Mouse (Mus musculus) ZHBTc4 (cell line): ENCODE results near the gene Marveld2.

Source experiments
- DNase-seq: peaks from one replicate; pipeline ENCODE4 v3.0.0-alpha.2; 2011; ENCODE audit warnings: low read depth, low spot score

Marveld2 gene

DNA sequence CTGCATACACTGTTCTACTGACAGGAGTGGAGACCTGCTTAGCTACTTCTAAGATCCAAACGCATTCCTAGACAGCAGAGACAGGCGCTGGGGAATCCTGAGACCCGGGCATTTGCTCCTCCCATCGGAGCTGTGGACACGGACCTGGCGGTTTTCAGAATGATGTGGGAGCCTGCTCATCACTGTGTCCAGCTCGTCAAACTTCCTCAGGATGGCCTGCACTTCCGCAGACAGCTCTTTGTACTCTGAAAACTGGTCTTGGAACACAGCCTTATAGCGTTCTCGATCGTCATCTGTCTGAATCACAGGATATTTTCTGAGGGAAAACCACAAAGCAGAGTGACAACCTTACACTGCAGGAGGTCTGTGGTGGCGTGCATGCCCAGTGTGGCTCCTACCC lies 16.5 kb downstream of the Marveld2 start:
- DNase-seq, result no peak

DNA sequence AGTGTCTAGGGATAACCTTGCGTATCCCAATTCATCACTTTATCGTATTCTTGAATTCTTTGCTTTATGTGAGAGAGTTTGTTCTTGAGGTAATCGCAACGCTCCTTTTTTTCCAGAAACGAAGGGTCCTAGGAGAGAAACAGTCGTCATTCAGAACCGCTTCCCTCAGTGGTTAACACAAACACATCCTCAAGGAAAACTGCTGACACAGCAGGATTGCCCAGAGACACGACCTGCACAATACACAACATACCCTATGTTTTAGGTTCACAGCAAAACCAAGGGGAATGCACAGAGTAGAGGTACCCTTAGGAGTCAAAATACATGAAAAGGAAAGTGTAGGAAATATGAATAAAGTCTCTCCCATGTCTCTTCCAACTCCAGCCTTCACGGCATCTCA lies 19.5 kb downstream of the Marveld2 start:
- no peak for DNase-seq

DNA sequence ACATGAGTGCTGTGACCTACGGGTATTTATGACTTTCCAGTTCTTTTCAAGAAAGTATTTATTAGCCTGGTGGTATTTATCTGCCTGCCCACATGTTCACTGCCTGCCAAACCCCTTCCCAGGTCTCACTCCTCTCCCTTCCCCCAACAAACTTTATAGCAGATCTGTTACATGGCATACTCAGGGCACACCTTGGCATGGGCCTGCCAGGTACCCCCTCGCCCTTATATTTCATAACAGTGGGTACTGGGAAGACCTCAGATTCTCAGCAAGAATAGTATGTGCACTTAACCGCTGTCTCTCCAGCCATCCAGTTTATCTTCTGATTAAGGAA lies 21.3 kb downstream of the Marveld2 start:
- DNase-seq, result no peak

DNA sequence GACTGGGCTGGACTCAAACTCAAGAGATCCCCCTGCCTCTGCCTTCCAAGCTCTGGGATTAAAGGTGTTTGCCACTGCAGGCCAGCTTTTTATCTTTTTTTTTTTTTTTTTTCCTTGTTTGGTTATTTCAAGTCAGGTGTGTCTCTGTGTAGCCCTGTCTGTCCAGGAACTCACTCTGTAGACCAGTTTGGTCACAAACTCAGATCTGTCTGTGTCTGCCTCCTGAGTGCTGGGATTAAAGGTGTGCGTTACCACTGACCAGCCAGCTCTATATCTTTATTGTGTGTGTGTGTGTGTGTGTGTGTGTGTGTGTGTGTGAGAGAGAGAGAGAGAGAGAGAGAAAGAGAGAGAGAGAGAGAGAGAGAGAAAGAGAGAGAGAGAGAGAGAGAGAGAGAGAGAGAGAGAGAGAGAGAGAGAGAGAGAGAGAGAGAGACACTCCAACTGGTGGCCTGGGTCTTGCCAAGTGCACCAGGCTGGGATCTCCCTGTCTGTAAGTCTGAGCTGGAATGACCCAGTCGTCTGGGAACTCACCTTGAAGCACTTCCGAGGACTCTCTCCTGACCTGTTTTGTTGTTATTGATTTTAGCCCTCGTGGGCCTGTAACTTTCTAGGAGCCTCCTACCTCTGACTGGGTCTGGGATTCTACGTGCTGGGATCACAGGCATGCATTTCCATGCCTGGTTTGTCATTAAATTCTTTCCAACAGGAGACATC lies 21.8 kb downstream of the Marveld2 start:
- no peak for DNase-seq

DNA sequence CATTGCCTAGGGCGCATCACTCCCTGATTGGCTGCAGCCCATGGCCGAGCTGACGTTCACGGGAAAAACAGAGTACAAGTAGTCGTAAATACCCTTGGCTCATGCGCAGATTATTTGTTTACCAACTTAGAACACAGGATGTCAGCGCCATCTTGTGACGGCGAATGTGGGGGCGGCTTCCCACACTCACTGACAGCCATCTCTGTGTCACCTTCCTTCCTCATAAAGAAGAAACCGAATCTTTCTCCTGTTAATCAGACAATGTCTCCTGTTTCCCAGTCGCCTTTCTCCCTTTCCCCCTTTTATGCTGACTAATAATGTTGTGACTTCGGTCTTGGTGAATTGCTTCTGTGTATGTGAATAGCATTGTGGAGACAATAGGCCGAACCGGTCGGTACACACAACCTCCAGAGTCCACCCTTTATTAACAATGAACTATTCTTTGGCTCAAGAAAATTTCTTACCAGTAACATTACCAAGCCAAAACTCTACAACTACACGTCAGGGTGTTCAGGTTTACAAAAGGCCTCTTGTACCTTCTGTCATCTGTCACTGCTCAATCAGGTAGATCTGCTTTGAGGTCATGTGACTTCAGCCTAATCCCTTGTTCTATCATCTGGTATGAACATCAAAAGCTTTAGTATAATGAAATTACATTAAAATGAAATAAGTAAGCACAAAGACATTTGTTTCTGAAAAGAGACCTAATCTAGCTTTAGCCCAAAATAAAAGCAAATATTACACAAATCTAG lies 22.6 kb downstream of the Marveld2 start:
- no peak for DNase-seq

DNA sequence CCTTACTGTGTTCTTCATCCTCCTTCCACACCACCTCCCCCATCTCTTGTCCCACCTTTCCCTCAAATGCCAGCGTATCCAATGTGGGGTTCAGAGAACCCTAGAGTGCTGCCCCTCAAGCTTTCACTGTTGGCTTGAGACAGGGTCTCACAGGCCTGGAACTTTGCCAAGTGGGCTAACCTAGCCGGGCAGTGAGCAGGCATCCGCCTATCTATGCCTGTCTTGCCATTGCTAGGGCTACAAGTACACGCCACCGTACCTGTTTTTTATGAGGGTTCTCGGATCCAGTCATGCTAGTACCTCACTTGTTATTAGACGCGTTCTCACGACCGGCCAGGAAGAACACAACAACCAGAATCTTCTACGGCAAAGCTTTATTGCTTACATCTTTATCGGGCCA lies 28.1 kb downstream of the Marveld2 start:
- DNase-seq, result no peak

DNA sequence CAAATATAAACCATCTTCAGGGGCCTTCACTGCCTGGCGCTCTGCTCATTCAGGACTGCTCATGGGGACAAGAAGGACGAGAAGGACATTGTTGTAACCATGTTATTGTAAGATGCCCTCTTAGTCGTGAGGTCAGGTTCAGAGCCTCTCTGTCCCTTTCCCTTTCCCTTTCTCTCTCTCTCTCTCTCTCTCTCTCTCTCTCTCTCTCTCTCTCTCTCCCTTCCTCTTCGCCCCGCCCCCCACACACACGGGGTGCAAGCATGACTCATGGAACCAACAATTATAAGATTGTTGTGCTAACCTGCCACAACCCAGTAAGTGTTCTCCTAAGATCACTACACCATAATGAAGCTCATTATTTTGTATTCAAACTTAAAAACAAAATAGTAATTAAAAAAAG lies 34.6 kb downstream of the Marveld2 start:
- no peak for DNase-seq

DNA sequence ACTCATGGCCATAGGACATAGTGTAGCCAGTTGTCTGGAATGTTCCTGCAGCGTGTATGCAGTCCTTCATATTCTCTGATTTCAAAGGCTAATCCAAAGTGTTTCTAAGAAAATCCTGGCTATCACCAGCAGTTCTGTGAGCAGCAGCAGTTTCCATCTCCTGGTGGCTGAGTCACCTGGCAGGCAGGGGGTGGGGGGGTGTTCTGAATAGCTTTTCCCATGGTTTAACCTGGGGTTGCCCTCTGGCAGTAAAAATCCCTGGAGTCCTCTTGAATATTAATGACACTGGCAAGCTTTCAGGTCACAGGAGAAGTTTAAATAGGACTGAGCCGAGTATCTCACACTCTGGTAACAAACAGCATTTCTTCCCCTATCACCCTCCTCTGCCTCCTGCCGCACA lies 35.1 kb downstream of the Marveld2 start:
- no peak for DNase-seq

DNA sequence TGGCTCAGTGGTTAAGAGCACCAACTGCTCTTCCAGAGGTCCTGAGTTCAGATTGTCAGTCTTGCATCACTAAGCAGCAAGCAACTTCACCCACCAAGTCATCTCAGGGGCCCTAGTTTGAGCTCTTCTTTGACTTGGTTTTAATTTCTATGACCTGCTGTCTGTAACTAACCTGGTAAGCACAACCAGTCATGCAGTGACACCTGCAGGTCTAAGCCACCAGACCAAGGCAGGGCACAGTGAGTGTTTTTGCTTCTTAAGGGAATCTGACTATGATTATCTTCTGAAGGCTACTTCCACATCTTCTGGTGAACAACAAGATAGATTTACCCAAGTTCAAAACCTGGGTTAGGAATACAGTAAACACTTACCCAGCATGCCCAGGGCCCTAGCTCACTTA lies 36.8 kb downstream of the Marveld2 start:
- no peak for DNase-seq

DNA sequence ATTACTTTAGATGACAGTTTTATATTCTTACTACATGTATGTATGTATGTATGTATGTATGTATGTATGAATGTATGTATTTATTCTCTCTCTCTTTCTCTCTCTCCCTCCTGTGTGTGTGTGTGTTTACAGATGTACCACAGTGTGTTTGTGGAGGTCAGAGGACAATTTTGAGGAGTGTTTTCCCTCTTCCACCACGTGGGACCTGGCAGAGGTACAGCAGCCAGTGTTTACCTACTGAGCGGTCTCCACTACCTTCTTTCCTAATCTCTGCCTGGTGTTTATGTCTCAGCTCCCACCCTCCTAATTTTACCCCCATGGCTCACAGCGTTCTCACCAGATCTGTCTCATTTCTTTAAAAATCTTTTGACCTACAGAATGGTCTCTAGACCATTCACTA lies 37.6 kb downstream of the Marveld2 start:
- DNase-seq, result no peak

DNA sequence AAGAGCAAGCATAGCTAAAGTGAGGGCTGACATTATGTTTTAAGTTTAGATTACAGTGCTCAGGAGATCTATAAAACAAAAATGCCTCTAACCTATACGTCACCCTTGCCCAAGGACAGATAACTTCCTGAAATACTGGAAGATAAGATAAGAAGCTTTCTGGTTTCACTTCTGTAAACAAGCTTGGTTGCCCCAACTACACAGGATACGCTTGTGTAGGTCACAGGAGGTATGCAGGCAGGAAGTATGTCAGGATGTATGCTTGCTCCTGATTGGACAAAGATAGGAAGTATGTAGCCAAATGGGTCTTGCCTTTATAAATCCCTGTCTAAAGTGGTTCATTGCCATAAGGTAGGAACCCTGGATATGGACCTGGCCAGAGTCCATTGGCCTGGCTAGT lies 40.8 kb downstream of the Marveld2 start:
- no peak for DNase-seq

DNA sequence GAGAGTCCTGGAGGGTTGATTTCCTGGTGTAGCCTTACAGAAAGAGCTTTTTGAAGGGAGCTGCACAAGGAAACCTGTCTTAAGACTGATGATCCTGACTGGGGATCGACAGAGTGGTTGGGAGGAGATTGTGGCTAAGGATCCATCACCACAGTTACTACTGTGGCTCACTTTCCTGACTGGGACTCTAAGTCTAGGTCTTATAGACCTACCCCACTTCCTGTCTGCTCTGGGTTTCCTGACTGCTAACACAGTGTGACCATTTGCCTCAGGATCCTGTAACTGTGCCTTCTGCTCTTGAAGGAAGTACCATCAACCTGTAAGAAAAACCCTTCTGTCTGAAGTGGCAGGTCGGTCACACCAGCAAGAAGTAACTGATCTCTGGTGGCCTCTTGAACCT lies 46.1 kb downstream of the Marveld2 start:
- DNase-seq, result no peak

DNA sequence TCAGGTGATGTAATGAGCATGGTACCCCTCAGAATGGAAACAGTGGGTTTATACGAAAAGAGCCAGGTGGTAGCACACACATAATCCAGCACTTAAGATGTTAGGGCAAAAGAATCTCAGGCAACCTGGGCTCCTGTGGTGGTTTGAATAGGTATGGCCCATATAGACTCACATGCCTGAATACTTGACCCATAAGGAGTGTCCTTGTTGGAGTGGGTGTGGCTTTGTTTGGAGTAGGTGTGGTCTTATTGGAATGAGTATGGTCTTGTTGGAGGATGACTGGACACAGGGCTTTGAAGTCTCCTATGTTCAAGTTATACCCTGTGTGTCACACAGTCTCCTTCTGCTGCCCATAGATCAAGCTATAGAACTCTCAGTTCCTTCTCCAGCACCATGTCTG lies 48.4 kb downstream of the Marveld2 start:
- DNase-seq, result peak; percentile 54

DNA sequence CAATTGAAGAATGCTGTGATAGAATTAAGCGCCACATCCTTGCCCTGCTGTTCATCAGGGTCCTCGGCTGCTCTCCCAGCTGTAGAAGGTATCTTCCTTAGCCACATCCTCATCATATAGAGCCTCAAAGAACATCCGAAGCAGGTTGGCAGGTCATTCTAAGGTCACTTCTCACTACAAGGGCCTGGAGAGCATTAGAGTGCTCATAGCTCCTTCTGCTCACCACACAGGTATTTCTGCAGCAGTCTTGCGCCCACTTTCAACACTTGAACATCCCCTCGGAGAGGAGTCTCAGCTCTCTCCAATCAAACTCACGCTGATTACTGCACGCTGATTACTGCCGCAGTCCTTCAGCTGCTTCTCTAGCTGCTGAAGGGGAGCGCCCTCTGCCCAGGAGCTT lies 57.3 kb downstream of the Marveld2 start:
- DNase-seq, result no peak

DNA sequence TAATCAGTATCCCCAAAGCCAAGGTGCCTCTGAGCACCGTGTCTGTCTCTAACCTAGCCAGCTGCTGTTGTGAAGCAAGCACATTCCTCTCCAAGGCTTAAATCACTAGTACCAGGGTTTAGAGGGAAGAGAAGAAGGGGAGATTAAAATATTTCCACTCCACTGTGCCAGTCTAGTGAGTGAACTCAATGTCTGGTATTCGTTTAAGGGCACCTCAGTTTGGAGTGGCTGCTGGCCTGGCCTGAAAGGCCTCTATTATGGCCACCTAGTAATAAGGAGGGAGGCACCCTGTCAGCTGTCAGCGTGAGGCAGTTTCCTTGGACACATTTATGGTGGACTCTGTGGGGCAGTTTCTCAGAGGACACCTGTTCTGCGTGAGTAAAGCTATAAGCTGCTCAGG lies 59.8 kb downstream of the Marveld2 start:
- no peak for DNase-seq

DNA sequence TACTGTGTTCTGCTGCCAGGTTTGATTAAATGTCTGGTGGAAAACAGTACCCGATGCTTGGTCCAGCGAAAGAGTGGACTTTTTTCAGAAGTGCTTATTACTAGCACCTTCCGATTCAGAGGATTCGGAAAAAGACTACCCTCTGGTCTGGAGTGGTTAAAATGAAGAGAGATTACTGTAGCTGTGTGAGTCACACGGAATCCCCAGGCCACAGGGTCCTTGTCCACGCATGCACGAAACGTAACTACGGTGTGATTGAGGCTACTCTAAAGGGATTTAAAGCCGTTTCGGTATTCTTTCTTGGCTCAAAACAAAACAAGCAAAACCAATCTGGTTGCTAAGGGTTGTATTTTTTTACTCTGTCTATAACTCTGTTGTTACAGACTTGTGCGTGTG lies 63.7 kb downstream of the Marveld2 start:
- DNase-seq, result no peak

DNA sequence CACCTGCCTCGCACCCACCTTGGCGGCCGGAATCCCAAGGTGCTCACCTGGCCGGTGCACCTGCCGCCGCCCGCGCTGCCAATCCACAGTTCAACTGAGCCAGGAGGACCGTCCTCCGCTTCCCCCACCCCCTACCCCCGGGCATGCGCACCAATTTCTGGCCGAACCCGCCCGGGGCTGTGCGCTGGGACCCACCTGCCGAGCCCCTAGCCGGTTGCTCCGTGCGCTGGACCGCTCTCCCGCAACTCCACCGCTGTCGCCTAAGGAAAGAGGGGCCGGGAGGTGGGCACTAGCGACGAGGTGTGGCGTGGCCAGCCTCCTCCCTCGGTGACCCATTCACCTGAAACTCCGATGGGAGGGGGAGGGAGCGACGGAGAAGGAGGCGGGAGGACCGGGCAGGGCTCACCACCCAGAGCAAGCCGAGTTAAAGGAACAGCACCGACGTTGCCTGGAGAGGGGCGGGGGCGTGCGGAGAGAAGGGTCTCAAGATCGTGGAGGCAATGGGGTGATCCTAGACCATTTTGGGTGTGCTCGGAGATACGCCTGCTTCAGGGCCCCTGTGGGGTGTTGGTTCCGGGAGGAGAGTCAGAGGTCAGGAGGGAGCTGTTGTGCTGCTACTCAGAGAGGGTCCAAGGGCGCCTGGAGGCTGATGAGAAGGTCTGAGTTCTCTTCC lies 64.3 kb downstream of the Marveld2 start, which contains the start of gene Ocln:
Gene Ocln (minus strand): TSS at position 350 of the 673 bp plus-strand sequence.
- peak; percentile 70 for DNase-seq

DNA sequence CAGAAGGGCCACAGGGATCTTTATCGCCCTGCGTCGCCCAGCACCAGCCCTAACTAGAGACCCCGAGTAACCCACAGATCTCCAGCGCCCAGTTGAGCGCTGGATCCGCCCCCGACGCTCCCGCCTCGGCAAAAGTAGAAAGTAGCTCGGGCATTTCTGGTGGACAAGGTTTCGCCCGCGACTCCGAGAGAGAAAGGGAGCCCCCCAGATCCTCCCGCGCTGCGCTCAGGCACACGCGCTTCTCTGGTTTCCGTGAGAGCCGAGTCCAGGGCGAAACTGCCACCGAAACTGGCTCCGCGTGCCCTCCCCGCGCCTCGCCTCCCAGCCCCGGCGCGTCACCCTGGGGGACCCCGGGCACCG lies 64.8 kb downstream of the Marveld2 start:
- peak; percentile 54 for DNase-seq

DNA sequence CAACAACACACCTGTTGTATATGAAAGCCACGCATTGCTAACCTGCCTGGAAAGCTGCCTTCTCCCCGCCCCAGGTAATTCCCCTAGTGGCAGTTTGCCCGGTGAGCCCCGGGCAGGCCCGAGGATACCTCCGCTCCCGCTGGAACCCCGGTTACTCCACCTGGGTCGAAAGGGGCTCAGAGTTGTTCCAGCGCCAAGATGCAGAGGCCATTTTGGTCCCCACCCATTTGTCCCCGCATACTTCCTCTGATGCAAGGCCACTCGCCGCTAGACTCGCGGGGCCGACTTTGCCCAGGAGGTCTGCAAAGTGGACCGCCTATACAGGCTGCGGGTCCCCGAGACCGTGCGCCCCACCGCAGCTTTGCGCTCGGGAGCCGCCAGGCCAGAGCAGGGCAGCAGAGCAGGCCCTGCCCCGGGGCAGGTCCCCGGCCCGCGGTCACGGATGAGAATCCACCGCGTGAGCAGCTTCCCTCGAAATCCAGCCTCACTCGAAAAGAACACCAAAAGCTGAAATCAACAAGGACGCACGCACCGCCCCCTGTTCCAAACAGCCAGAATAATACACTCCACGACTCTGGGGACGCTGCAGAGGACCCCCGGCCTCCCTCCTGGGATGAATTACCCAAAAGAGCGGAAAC lies 65.3 kb downstream of the Marveld2 start:
- peak; percentile 37 for DNase-seq

DNA sequence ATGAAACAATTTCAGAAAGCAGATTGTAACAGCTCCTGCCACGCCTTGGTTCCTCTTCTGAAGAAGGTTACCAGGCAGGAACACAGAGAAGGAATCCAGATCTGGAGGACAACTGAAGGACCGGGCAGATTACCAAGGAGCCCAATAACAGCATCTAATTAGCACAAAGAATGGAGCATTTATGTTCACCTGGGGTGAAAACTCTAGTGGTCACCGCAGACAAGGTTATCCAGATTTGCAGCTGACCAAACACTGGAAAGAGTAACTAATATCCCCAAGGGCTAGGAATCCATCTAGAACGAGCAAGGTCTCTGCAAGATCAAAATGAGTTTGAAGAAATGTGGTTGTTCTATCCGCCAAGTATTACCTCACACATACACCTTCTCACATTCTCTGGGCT lies 69.5 kb downstream of the Marveld2 start:
- DNase-seq, result no peak
